Mouse (Mus musculus) heart, embryonic 16.5 days (tissue): ENCODE measurements around the gene Manf. TPM values are rescaled to one million over a fixed set of nuclear protein-coding genes. Genes with fewer than 3 reads are reported as not detected.

ENCODE experiments used
- ATAC-seq: fragments of 200-750 bp; cut with Nextera tagmentation; replicated peaks from 2 replicates; pipeline ENCODE4 v1.8.0; 2017; ENCODE audit warnings: moderate number of reproducible peaks; ENCODE audit not compliant: insufficient read depth, low FRiP score; ENCODE audit errors: extremely low read depth
- H3K27ac ChIP-seq: fragments of 300-500 bp; sonication (generic); 2 replicates; pipeline ENCODE4 v1.5.1; 2014; ENCODE audit warnings: mild to moderate bottlenecking, low read length, control low read depth, moderate library complexity
- H3K27me3 ChIP-seq: fragments of 300-500 bp; sonication (generic); 2 replicates; pipeline ENCODE4 v1.6.1; 2014; ENCODE audit warnings: low read length, mixed read lengths; ENCODE audit not compliant: control insufficient read depth, insufficient read depth
- H3K36me3 ChIP-seq: fragments of 300-500 bp; sonication (generic); 2 replicates; pipeline ENCODE4 v1.6.1; 2014; ENCODE audit not compliant: control insufficient read depth, insufficient read depth
- H3K4me1 ChIP-seq: fragments of 300-500 bp; sonication (generic); 2 replicates; pipeline ENCODE4 v1.6.1; 2014; ENCODE audit warnings: low read length, mixed read lengths; ENCODE audit not compliant: control insufficient read depth, insufficient read depth
- H3K4me2 ChIP-seq: fragments of 300-500 bp; sonication (generic); 2 replicates; pipeline ENCODE4 v1.6.1; 2014; ENCODE audit warnings: low read depth, mild to moderate bottlenecking, control low read depth, low read length
- H3K4me3 ChIP-seq: fragments of 300-500 bp; sonication (generic); 2 replicates; pipeline ENCODE4 v1.5.1; 2014; ENCODE audit warnings: mild to moderate bottlenecking, control low read depth, low read length
- H3K9ac ChIP-seq: fragments of 300-500 bp; sonication (generic); 2 replicates; pipeline ENCODE4 v1.6.1; 2014; ENCODE audit warnings: low read length, control low read depth
- H3K9me3 ChIP-seq: fragments of 300-500 bp; sonication (generic); replicated peaks from 2 replicates; pipeline ENCODE4 v1.6.1; 2016; ENCODE audit warnings: low read length; ENCODE audit not compliant: control insufficient read depth
- WGBS: fragments of 180-500 bp; shearing (Covaris S2); extraction: QIAGEN DNeasy Blood & Tissue Kit; methylation state at CpG from one replicate; pipeline ENCODE4 v1.1.7; 2014; 5-methylcytosine and 5-hydroxymethylcytosine counted together
- polyA plus RNA-seq: library from polyadenylated mRNA; unstranded; fragments of >200 nt; fragmentation: Nextera tagmentation; extraction: Ambion mirVana; gene quantifications from 2 replicates; pipeline ENCODE4 v1.2.1, GENCODE M21; 2015

Gene Manf
- polyA plus RNA-seq, 1 experiment from 2014 or later, result 245 TPM

DNA sequence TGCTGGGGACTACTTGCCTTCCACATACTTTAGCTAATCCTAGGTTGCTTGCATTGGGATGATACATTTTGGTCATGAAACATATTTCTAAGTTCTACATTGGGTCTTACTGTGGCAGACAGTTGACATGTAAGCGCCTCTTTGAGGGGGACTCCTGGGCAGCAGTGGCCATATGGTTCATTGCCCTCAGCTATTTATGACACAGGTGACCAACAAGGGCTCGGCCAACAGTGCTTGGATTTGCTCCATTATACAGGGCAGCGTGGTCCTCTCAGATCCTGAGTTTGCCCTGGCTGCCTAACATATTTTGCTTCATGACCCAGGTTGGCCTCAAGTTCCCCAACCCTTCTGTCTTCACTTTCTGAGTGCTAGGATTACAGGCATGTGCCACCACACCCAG is 15.1 kb downstream of the Manf start:
- H3K9ac ChIP-seq, result no peak overlapping the region
- H3K36me3 ChIP-seq, result peaks cover 44% of the 10 kb centered on the region
- WGBS, result 89% methylated on average over 3 of the region's 3 CpGs
- no peak for ATAC-seq
- H3K4me3 ChIP-seq, result no peak overlapping the region
- H3K27me3 ChIP-seq, result no peaks in the 10 kb centered on the region
- H3K27ac ChIP-seq, result no peak overlapping the region
- H3K9me3 ChIP-seq, result no peaks in the 10 kb centered on the region
- H3K4me1 ChIP-seq, result no peaks in the 10 kb centered on the region
- no peak overlapping the region for H3K4me2 ChIP-seq

DNA sequence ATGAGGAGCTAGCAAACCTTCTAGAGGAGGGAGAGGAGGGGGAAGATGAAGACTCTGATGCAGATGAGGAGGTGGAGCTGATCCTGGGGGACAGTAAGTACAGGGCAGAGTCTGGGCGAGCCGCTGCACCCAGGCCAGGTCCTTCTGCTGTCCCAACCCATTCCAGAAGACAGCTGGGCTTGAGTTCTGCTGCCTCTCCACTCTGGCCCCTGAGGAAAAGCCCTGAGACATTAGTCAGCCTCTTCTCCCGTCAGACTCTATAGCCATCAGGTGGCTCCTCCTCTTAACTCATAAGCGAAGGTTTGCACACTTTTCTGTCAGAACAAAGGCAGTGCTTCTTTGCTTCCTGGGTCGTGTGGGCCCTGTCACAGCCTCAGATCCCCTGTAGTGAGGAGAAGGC is 17.6 kb downstream of the Manf start:
- Histone ChIP-seq H3K4me3 (no peak overlapping the region), H3K27me3 (no peaks in the 10 kb centered on the region), H3K36me3 (peaks cover 39% of the 10 kb centered on the region), H3K4me1 (no peaks in the 10 kb centered on the region), H3K27ac (no peak overlapping the region), H3K4me2 (no peak overlapping the region), H3K9me3 (no peaks in the 10 kb centered on the region), H3K9ac (no peak overlapping the region)
- 83% methylated on average over 5 of the region's 5 CpGs for WGBS
- ATAC-seq, result no peak

DNA sequence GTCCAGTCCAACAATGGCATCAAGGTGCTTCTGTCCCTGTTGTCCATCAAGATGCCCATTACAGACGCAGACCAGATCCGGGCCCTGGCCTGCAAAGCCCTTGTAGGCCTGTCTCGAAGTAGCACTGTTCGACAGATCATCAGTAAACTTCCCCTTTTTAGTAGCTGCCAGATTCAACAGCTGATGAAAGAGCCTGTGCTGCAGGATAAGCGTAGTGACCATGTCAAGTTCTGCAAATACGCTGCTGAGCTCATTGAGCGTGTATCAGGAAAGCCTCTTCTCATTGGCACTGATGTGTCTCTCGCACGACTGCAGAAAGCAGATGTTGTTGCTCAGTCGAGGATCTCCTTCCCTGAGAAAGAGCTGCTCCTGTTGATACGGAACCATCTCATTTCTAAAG is 33.7 kb downstream of the Manf start:
- H3K9ac ChIP-seq, result no peak overlapping the region
- peaks cover 48% of the 10 kb centered on the region for H3K36me3 ChIP-seq
- H3K27me3 ChIP-seq, result no peaks in the 10 kb centered on the region
- no peak overlapping the region for H3K27ac ChIP-seq
- ATAC-seq, result no peak
- no peak overlapping the region for H3K4me3 ChIP-seq
- H3K9me3 ChIP-seq, result no peaks in the 10 kb centered on the region
- H3K4me2 ChIP-seq, result no peak overlapping the region
- 86% methylated on average over 11 of the region's 11 CpGs for WGBS
- no peaks in the 10 kb centered on the region for H3K4me1 ChIP-seq

DNA sequence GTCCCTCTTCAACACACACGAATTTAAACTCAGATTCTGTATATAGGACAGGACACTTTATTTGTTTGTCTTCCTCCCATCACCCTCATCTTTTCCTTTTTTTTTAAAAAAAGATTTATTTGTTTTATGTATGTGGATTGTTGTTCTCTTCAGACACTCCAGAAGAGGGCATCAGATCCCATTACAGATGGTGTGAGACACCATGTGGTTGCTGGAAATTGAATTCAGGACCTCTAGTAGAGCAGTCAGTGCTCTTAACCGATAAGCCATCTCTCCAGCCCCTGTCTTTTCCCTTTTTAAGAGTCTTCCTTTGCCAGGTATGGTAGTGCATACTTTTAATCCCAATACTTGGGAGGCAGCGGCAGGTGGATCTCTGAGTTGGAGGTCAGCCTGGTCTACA is 35.1 kb downstream of the Manf start:
- Histone ChIP-seq H3K36me3 (peaks cover 44% of the 10 kb centered on the region), H3K4me2 (no peak overlapping the region), H3K9me3 (no peaks in the 10 kb centered on the region), H3K27me3 (no peaks in the 10 kb centered on the region), H3K4me1 (no peaks in the 10 kb centered on the region), H3K9ac (no peak overlapping the region), H3K4me3 (no peak overlapping the region), H3K27ac (no peak overlapping the region)
- no peak for ATAC-seq
- 83% methylated on average over 3 of the region's 3 CpGs for WGBS

DNA sequence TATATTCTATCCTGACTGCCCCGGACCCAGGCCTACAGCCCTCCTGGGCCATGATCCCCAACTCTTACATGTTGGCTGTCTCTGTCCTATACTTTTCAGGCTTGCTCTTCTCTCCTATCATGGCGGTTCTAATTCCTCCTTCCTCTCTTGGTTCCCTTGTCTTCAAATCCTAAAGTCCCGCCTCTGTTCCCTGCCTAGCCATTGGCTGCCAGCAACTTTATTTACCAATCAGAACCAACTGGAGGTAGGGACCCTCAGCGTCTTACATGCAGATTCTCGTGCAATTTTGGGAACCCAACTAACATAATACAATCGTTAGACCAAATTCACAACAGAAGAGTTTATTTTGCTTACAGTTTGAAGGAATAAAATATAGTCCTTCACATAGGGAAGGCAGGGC is 49.0 kb downstream of the Manf start:
- WGBS, result 86% methylated on average over 6 of the region's 6 CpGs
- H3K4me3 ChIP-seq, result no peak overlapping the region
- no peaks in the 10 kb centered on the region for H3K9me3 ChIP-seq
- no peak for ATAC-seq
- H3K4me1 ChIP-seq, result no peaks in the 10 kb centered on the region
- no peak overlapping the region for H3K9ac ChIP-seq
- no peak overlapping the region for H3K4me2 ChIP-seq
- no peaks in the 10 kb centered on the region for H3K27me3 ChIP-seq
- H3K36me3 ChIP-seq, result peaks cover 52% of the 10 kb centered on the region
- H3K27ac ChIP-seq, result no peak overlapping the region

DNA sequence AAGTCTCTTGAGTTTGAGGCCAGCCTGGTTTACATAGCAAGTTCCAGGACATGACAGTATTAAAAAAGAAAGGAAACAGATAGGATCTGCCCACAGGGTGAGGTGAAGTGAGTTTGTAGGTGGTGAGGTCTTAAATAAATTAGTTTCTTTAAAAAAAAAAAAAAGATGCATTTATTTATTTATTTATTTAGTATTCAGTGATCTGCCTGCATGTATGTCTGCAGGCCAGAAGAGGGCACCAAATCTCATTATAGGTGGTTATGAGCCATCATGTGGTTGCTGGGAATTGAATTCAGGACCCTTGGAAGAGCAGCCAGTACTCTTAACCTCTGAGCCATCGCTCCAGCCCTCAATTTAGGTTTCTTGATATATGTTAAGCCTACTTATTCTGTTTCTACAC is 51.2 kb downstream of the Manf start:
- Histone ChIP-seq H3K36me3 (peaks cover 57% of the 10 kb centered on the region), H3K9ac (no peak overlapping the region), H3K4me2 (no peak overlapping the region), H3K27me3 (no peaks in the 10 kb centered on the region), H3K4me3 (no peak overlapping the region), H3K4me1 (no peaks in the 10 kb centered on the region), H3K9me3 (no peaks in the 10 kb centered on the region), H3K27ac (no peak overlapping the region)
- WGBS, result 97% methylated on average over 1 of the region's 1 CpGs
- ATAC-seq, result no peak

DNA sequence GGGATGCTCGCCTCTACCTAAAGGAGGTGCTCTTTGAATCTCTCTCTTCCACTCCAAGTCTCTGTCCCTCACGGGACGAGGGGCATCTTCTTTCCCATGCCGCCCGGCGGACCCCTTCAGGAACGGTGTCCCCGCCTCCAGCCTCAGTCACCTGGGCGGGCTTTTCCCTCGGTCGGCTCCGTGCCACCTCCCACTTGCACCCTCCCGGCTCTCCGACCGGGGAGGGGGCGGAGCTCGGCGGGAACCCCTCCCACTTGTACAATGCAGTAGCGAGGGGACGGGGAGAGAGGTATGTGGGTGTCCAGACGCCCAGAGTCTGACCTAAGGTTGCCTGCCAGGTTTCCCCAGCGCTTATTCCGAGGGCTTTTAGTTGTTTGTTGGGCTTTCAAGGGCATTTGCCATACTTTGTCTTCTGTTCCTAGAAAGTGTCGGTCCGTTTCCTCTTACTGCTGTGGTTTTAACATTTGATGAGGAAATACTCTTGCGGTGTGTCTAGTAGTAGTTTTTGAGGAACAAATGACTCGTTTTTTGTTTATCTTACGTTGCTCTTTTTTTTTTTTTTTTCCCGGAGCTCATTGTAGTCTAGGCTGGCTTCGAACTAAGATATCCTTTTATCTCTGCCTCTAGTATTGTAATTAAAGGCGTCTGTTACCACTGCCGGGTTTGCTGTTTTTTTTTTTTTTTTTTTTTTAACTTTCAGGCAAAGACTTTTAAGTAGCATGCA is 69.2 kb downstream of the Manf start:
- H3K9ac ChIP-seq, result peak overlapping the region; percentile 93
- H3K9me3 ChIP-seq, result no peaks in the 10 kb centered on the region
- H3K4me3 ChIP-seq, result peak overlapping the region; percentile 99
- peak overlapping the region; percentile 85 for H3K4me2 ChIP-seq
- under 1% methylated on average over 32 of the region's 32 CpGs for WGBS
- H3K27me3 ChIP-seq, result no peaks in the 10 kb centered on the region
- peaks cover 7% of the 10 kb centered on the region for H3K4me1 ChIP-seq
- peak overlapping the region; percentile 95 for H3K27ac ChIP-seq
- ATAC-seq, result peak; percentile 85
- no peaks in the 10 kb centered on the region for H3K36me3 ChIP-seq

DNA sequence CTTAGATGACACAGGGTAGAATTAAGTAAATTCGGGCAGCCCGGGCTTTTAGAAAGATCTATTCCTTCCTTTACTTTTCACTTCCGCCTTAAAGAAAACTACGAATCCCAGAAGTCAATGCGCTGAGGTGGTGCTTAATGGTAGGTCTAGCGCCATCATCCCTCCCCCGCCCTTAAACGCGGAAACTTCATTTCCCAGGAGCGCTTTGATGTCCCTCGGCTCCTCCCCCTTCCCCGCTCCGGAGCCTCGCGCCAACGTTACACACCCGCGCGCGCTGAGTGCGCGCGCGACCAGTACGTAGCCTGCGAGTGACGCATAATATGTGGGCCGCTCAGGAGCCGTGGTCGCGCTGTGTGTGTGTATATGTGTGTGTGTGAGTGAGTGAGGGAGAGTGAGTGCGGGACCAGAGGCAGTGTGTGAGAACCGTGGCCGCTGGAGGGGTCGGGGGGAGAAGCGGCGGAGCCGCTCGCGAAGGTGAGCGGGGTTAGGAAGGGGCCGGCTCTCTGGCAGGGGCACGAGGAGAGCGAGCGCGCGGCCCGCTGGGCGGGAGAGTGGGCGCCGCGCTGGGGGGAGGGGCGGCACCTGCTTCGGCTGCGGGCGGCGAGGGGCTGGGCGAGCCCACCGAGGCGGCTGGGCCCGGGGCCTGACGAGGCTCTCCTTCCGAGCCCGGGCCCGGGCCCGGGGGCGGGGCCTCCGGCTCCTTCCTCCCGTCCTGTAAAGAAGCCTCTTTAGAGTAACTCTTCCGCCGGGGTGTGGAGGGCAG is 70.0 kb downstream of the Manf start, which contains the start of gene Dcaf1:
Gene Dcaf1 (plus strand): TSS at position 257 of the 763 bp plus-strand sequence.
- Histone ChIP-seq H3K27me3 (no peaks in the 10 kb centered on the region), H3K4me3 (peak within 1 kb of the TSS; percentile 99), H3K4me1 (peaks cover 7% of the 10 kb centered on the region), H3K9ac (peak within 1 kb of the TSS; percentile 93), H3K9me3 (no peaks in the 10 kb centered on the region), H3K36me3 (no peaks in the 10 kb centered on the region), H3K4me2 (peak within 1 kb of the TSS; percentile 85), H3K27ac (peak within 1 kb of the TSS; percentile 95)
- peak; percentile 94 for ATAC-seq
- WGBS, result 0% methylated on average over 67 of the region's 71 CpGs

DNA sequence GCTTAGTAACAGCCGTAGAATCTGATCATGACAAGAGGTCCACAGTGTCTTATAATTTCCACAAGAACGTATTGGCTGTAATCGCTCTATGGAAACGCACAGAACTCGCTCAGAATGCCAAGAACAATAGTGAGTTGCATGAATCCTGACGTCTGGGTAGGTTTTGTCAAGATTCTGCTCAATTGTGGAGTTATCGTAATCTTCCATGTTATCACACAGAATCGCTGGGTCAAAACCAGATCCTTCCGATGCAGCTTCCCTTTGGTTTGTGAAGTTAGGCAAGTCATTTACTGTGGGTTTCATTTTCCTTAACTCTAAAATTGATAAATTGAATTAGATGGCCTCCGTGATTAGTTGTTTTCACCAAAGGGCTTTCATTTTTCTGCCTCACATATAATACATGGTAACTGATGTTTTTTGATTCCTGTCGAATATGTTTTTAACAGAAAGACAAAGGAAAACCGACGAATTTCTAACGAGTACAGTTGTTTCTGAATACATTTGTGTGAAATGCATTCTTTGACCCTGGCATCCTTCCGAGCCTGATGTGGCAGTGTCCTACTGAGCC is 70.6 kb downstream of the Manf start:
- Histone ChIP-seq H3K4me2 (peak overlapping the region; percentile 73), H3K9ac (peak overlapping the region; percentile 77), H3K9me3 (no peaks in the 10 kb centered on the region), H3K4me1 (peaks cover 7% of the 10 kb centered on the region), H3K4me3 (peak overlapping the region; percentile 99), H3K27ac (peak overlapping the region; percentile 59; the same call in 1 of the 2 replicates), H3K36me3 (no peaks in the 10 kb centered on the region), H3K27me3 (no peaks in the 10 kb centered on the region)
- no peak for ATAC-seq
- WGBS, result 37% methylated on average over 15 of the region's 15 CpGs
